Mouse (Mus musculus) hindbrain, embryonic 11.5 days (tissue): ENCODE measurements at regions not wholly inside any gene's neighbourhood (a gene's known extent, or its start where the extent isn't known, plus 50 kb on each side); places are given as distances from the start of the nearest gene placed in this dataset.
A peak's percentile ranks its signal among the peaks of the same experiment; 100 is the strongest.

ENCODE experiments used
- ATAC-seq: fragments of 200-750 bp; cut with Nextera tagmentation; 2 replicates; pipeline ENCODE4 v1.8.0; 2017; ENCODE audit warnings: mild to moderate bottlenecking, moderate TSS enrichment, moderate library complexity; ENCODE audit not compliant: low FRiP score
- DNase-seq: peaks from one replicate; pipeline ENCODE4 v3.0.0-alpha.2; 2015; ENCODE audit warnings: low spot score
- H3K27ac ChIP-seq: fragments of 300-500 bp; sonication (generic); 2 replicates; pipeline ENCODE4 v1.5.1; 2014; ENCODE audit warnings: mild to moderate bottlenecking, low read depth, low read length
- H3K27me3 ChIP-seq: fragments of 300-500 bp; sonication (generic); 2 replicates; pipeline ENCODE4 v1.6.1; 2014; ENCODE audit warnings: mild to moderate bottlenecking, low read length, moderate library complexity, mixed read lengths; ENCODE audit not compliant: control insufficient read depth, insufficient read depth
- H3K36me3 ChIP-seq: fragments of 300-500 bp; sonication (generic); 2 replicates; pipeline ENCODE4 v1.6.1; 2014; ENCODE audit warnings: mild to moderate bottlenecking, low read length, moderate library complexity, mixed read lengths; ENCODE audit not compliant: control insufficient read depth, insufficient read depth
- H3K4me1 ChIP-seq: fragments of 300-500 bp; sonication (generic); replicated peaks from 2 replicates; pipeline ENCODE4 v1.6.1; 2014; ENCODE audit warnings: low read length, mixed read lengths; ENCODE audit not compliant: control insufficient read depth, insufficient read depth
- H3K4me2 ChIP-seq: fragments of 300-500 bp; sonication (generic); replicated peaks from 2 replicates; pipeline ENCODE4 v1.6.1; 2014; ENCODE audit warnings: mild to moderate bottlenecking, low read depth, low read length
- H3K4me3 ChIP-seq: fragments of 300-500 bp; sonication (generic); 2 replicates; pipeline ENCODE4 v1.5.1; 2014; ENCODE audit warnings: low read depth, low read length
- H3K9ac ChIP-seq: fragments of 300-500 bp; sonication (generic); 2 replicates; pipeline ENCODE4 v1.6.1; 2014; ENCODE audit warnings: low read depth, low read length
- H3K9me3 ChIP-seq: fragments of 300-500 bp; sonication (generic); 2 replicates; pipeline ENCODE4 v1.6.1; 2016; ENCODE audit warnings: low read length; ENCODE audit not compliant: control insufficient read depth
- WGBS: fragments of 180-500 bp; shearing (Covaris S2); extraction: QIAGEN DNeasy Blood & Tissue Kit; methylation state at CpG from one replicate; pipeline ENCODE4 v1.1.7; 2014; 5-methylcytosine and 5-hydroxymethylcytosine counted together

- Histone ChIP-seq H3K36me3 (no peaks in the 10 kb centered on the region), H3K4me3 (no peak overlapping the region), H3K4me1 (no peaks in the 10 kb centered on the region), H3K9ac (no peak overlapping the region), H3K9me3 (no peaks in the 10 kb centered on the region), H3K27ac (no peak overlapping the region), H3K27me3 (no peaks in the 10 kb centered on the region), H3K4me2 (no peak overlapping the region)
- ATAC-seq (no peak), DNase-seq (no peak)
- 86% methylated on average over 1 of the region's 1 CpGs for WGBS
Measured at GRCm38 (mm10) chr4:10035336-10035735, 839.0 kb upstream of the 2610301B20Rik start.

DNA sequence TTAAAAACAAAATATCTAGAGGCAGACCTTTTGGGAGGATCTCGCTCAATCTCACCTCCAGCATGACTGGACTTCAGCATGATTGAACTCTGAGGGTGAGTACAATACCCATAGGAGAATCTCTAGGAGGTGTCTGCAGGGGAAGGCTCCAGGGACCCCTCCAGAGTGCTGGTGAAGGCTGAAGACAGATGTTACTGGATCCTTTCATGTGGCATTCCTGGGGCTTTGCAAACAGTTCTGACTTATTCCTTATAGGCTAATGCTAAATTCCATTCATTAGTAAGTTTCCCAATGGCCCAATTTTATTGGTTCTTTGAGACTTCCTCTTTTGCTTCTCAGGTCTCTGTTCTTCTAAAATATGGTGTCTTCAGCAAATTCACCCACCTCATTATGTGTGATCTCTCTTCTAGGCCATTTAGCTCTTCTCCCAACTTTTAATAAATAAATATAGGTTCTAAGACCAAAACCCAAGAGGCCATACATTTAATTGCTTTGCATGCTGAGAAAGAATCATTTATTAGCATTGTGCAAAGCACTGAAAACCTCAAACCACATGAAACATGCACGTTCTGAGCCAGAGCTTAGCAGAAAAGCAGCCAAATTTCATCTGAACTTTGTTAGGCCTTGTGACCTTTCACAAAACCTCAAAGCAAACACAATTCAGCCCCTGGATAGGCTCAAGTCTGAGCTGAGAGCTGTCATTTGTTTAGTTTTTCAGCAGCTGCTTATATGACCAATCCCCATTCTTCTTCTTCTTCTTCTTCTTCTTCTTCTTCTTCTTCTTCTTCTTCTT is 832.8 kb upstream of the 2610301B20Rik start:
- ATAC-seq, result no peak
- Histone ChIP-seq H3K9ac (no peak overlapping the region), H3K9me3 (no peaks in the 10 kb centered on the region), H3K4me1 (no peaks in the 10 kb centered on the region), H3K36me3 (no peaks in the 10 kb centered on the region), H3K4me3 (no peak overlapping the region), H3K4me2 (no peak overlapping the region), H3K27ac (no peak overlapping the region), H3K27me3 (no peaks in the 10 kb centered on the region)
- 73% methylated on average over 2 of the region's 2 CpGs for WGBS
- no peak for DNase-seq

- Histone ChIP-seq H3K4me1 (no peaks in the 10 kb centered on the region), H3K27ac (no peak overlapping the region), H3K9me3 (no peaks in the 10 kb centered on the region), H3K36me3 (no peaks in the 10 kb centered on the region), H3K27me3 (no peaks in the 10 kb centered on the region), H3K4me2 (no peak overlapping the region), H3K9ac (no peak overlapping the region), H3K4me3 (no peak overlapping the region)
- DNase-seq (no peak), ATAC-seq (no peak)
- 84% methylated on average over 1 of the region's 1 CpGs for WGBS
Measured at GRCm38 (mm10) chr4:10048770-10049169, 825.5 kb upstream of the 2610301B20Rik start.

DNA sequence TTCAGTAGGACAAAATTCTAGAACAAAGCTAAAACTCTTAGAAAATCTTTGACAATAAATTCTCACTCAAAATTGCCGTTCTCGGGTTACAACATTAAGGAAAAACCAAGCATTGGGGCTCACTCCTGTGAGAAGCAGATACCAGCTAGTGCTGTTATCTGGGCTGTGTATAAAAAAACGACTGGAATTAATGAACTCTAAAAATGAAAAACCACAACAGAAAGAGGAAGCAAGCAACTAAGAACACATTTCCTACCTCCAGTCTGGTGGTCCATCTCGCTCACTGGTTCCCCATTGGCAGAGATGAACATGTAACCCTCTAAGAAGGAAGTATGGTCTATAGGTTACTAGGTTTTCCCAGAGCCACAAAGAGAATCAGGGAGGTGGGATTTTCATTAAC is 824.9 kb upstream of the 2610301B20Rik start:
- ATAC-seq, result no peak
- DNase-seq, result no peak
- no peaks in the 10 kb centered on the region for H3K4me1 ChIP-seq
- no peaks in the 10 kb centered on the region for H3K9me3 ChIP-seq
- H3K27me3 ChIP-seq, result no peaks in the 10 kb centered on the region
- H3K4me2 ChIP-seq, result no peak overlapping the region
- H3K36me3 ChIP-seq, result no peaks in the 10 kb centered on the region
- no peak overlapping the region for H3K9ac ChIP-seq
- 77% methylated on average over 4 of the region's 4 CpGs for WGBS
- H3K4me3 ChIP-seq, result no peak overlapping the region
- H3K27ac ChIP-seq, result no peak overlapping the region

DNA sequence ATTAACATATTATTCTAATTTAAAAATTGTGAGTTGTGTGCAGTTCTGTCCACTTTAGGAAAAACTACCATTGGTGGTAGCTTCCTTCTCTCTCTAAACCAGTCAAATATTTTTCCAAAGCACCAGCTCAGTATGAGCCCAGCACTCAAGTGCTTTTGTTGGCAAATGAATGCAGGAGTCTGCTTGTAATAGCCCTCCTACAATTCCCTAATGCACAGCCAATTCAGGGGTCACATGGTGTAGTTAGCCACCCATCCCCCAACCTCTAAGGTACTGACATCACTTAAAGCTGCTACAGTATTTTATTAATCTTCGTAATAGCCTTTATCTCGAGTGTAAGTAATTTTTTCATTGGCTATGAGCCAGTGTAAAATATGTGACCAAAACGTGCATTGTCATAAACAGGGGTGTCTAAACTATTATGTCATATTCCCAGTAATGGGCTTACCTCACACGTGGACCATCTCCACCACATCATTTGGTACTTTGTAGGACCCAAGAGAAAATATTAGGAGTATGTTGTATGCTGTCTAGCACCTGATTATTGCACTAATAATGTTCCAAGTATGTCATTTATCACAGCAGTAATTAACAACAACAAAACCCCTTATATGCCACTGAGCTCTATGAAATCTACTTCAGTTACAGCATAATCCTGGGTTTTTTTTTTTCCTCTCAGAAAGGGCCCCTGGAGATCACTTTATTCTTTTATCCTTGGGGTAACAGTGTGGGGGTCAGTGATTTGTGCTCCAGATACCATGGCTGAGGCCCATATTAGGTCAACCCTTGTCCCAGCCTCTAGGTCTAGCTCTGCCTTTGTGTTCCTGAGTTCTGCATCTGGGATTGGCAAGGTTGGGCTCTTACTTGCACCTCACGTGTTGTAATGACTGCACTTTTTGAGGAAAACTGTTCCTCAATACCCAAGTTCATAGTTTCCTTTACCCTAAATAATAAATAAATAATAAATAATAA is 822.7 kb upstream of the 2610301B20Rik start:
- WGBS, result 75% methylated on average over 5 of the region's 5 CpGs
- peak; percentile 28 for DNase-seq
- ATAC-seq, result peak; percentile 89

GRCm38 (mm10) chr4:10052869-10053268 is 821.4 kb upstream of the 2610301B20Rik start:
- H3K36me3 ChIP-seq, result no peaks in the 10 kb centered on the region
- ATAC-seq, result no peak
- H3K27ac ChIP-seq, result no peak overlapping the region
- no peak overlapping the region for H3K4me2 ChIP-seq
- no peak overlapping the region for H3K9ac ChIP-seq
- no peaks in the 10 kb centered on the region for H3K9me3 ChIP-seq
- DNase-seq, result no peak
- H3K4me1 ChIP-seq, result no peaks in the 10 kb centered on the region
- no peaks in the 10 kb centered on the region for H3K27me3 ChIP-seq
- H3K4me3 ChIP-seq, result no peak overlapping the region

More for the DNA sequence above, 822.7 kb upstream of the 2610301B20Rik start:
- Histone ChIP-seq H3K4me2 (no peak overlapping the region), H3K36me3 (no peaks in the 10 kb centered on the region), H3K4me1 (no peaks in the 10 kb centered on the region), H3K27ac (no peak overlapping the region), H3K9me3 (no peaks in the 10 kb centered on the region), H3K4me3 (no peak overlapping the region), H3K9ac (no peak overlapping the region), H3K27me3 (no peaks in the 10 kb centered on the region)

- Histone ChIP-seq H3K27ac (no peak overlapping the region), H3K4me3 (no peak overlapping the region), H3K9ac (no peak overlapping the region), H3K4me1 (no peaks in the 10 kb centered on the region), H3K4me2 (no peak overlapping the region), H3K9me3 (no peaks in the 10 kb centered on the region), H3K36me3 (no peaks in the 10 kb centered on the region), H3K27me3 (no peaks in the 10 kb centered on the region)
- WGBS, result 84% methylated on average over 5 of the region's 5 CpGs
- no peak for ATAC-seq
- no peak for DNase-seq
Measured at GRCm38 (mm10) chr4:10072500-10073106, 801.7 kb upstream of the 2610301B20Rik start.

DNA sequence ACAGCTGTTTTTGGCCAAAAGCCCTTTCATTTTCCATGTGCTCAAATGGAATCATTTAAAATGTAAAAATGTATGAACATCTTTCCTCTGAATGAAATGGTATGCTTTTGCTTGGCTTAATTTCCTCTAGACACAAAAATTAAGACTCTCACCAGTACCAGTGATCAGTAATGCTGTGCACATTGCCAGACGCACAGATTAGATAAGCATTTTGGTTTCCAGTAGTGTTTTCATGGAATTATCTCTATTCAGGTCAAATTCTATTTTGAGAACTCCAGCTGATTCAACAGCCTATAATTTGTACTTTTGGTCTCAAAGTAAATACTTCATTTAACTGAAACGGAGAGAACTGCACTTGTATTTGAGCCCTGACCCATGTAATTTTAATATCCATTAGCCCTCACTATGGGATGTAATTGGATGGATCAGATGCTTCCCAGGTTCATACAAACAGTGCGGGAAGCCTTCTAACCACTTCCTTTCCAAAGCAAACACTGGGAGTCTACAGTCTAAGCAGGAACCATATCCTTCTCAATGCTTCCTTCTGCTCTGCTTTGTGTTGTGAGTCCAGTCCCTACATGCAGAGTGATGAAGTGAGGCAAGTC is 794.6 kb upstream of the 2610301B20Rik start:
- WGBS, result 79% methylated on average over 3 of the region's 3 CpGs
- Histone ChIP-seq H3K9me3 (no peaks in the 10 kb centered on the region), H3K4me1 (no peaks in the 10 kb centered on the region), H3K4me2 (no peak overlapping the region), H3K4me3 (no peak overlapping the region), H3K9ac (no peak overlapping the region), H3K27ac (no peak overlapping the region), H3K27me3 (no peaks in the 10 kb centered on the region), H3K36me3 (no peaks in the 10 kb centered on the region)
- ATAC-seq, result no peak
- DNase-seq, result no peak
